Mouse (Mus musculus): ENCODE results near the gene Vezt. TPM values are rescaled to one million over a fixed set of nuclear protein-coding genes. Genes with fewer than 3 reads are reported as not detected.

Vezt gene
- polyA plus RNA-seq, 1 experiment from 2014 or later, result 45.9 TPM

- no peak overlapping the region for H3K4me3 ChIP-seq (ENCODE audit: low read depth, low read length)
- no peaks in the 10 kb centered on the region for H3K36me3 ChIP-seq (ENCODE audit: control insufficient read depth, insufficient read depth, low read length)
- no peak overlapping the region for H3K27ac ChIP-seq (ENCODE audit: low read depth, low read length)
- no peaks in the 10 kb centered on the region for H3K9me3 ChIP-seq (ENCODE audit: control insufficient read depth, low read length)
- H3K4me2 ChIP-seq, result no peak overlapping the region
- no peak overlapping the region for H3K9ac ChIP-seq (ENCODE audit: low read length)
- H3K27me3 ChIP-seq (ENCODE audit: control insufficient read depth, insufficient read depth, low read length), result no peaks in the 10 kb centered on the region
- 42% methylated on average over 11 of the region's 11 CpGs for WGBS
- no peaks in the 10 kb centered on the region for H3K4me1 ChIP-seq (ENCODE audit: control insufficient read depth, insufficient read depth, low read length)
- ATAC-seq (ENCODE audit: low FRiP score), result no peak
- DNase-seq (ENCODE audit: low spot score, missing footprints), result peak; percentile 79
These were observed 119.9 kb downstream of the Vezt start for GRCm38 (mm10) chr10:93915531-93916275.

- Histone ChIP-seq H3K4me1 (ENCODE audit: control insufficient read depth, insufficient read depth, low read length) (no peaks in the 10 kb centered on the region), H3K4me3 (ENCODE audit: low read depth, low read length) (no peak overlapping the region), H3K36me3 (ENCODE audit: control insufficient read depth, insufficient read depth, low read length) (no peaks in the 10 kb centered on the region), H3K4me2 (no peak overlapping the region), H3K27ac (ENCODE audit: low read depth, low read length) (no peak overlapping the region), H3K27me3 (ENCODE audit: control insufficient read depth, insufficient read depth, low read length) (no peaks in the 10 kb centered on the region), H3K9ac (ENCODE audit: low read length) (no peak overlapping the region), H3K9me3 (ENCODE audit: control insufficient read depth, low read length) (no peaks in the 10 kb centered on the region)
- ATAC-seq (ENCODE audit: low FRiP score) (no peak), DNase-seq (ENCODE audit: low spot score, missing footprints) (peak; percentile 39)
- WGBS, result 76% methylated on average over 5 of the region's 5 CpGs
These were observed 122.1 kb downstream of the Vezt start for GRCm38 (mm10) chr10:93913525-93913924.

GRCm38 (mm10) chr10:93912917-93913316, 122.7 kb downstream of the Vezt start:
- no peak for ATAC-seq (ENCODE audit: low FRiP score)
- WGBS, result 79% methylated on average over 1 of the region's 1 CpGs
- H3K9me3 ChIP-seq (ENCODE audit: control insufficient read depth, low read length), result no peaks in the 10 kb centered on the region

GRCm38 (mm10) chr10:93912136-93912855, 123.3 kb downstream of the Vezt start:
- H3K9ac ChIP-seq (ENCODE audit: low read length), result no peak overlapping the region
- WGBS, result 84% methylated on average over 5 of the region's 5 CpGs
- DNase-seq (ENCODE audit: low spot score, missing footprints) (no peak), ATAC-seq (ENCODE audit: low FRiP score) (no peak)
- H3K4me2 ChIP-seq, result no peak overlapping the region
- no peak overlapping the region for H3K4me3 ChIP-seq (ENCODE audit: low read depth, low read length)
- no peaks in the 10 kb centered on the region for H3K4me1 ChIP-seq (ENCODE audit: control insufficient read depth, insufficient read depth, low read length)
- H3K27ac ChIP-seq (ENCODE audit: low read depth, low read length), result no peak overlapping the region
- H3K36me3 ChIP-seq (ENCODE audit: control insufficient read depth, insufficient read depth, low read length), result no peaks in the 10 kb centered on the region
- no peaks in the 10 kb centered on the region for H3K27me3 ChIP-seq (ENCODE audit: control insufficient read depth, insufficient read depth, low read length)
- no peaks in the 10 kb centered on the region for H3K9me3 ChIP-seq (ENCODE audit: control insufficient read depth, low read length)

More at GRCm38 (mm10) chr10:93912917-93913316, 122.7 kb downstream of the Vezt start:
- H3K4me3 ChIP-seq (ENCODE audit: low read depth, low read length), result no peak overlapping the region
- no peak overlapping the region for H3K4me2 ChIP-seq
- no peaks in the 10 kb centered on the region for H3K27me3 ChIP-seq (ENCODE audit: control insufficient read depth, insufficient read depth, low read length)
- H3K27ac ChIP-seq (ENCODE audit: low read depth, low read length), result no peak overlapping the region
- no peaks in the 10 kb centered on the region for H3K4me1 ChIP-seq (ENCODE audit: control insufficient read depth, insufficient read depth, low read length)
- H3K9ac ChIP-seq (ENCODE audit: low read length), result no peak overlapping the region
- DNase-seq (ENCODE audit: low spot score, missing footprints), result no peak
- no peaks in the 10 kb centered on the region for H3K36me3 ChIP-seq (ENCODE audit: control insufficient read depth, insufficient read depth, low read length)

- 80% methylated on average over 5 of the region's 5 CpGs for WGBS
- Histone ChIP-seq H3K4me2 (no peak overlapping the region), H3K27ac (ENCODE audit: low read depth, low read length) (no peak overlapping the region), H3K27me3 (ENCODE audit: control insufficient read depth, insufficient read depth, low read length) (no peaks in the 10 kb centered on the region), H3K4me1 (ENCODE audit: control insufficient read depth, insufficient read depth, low read length) (no peaks in the 10 kb centered on the region), H3K9me3 (ENCODE audit: control insufficient read depth, low read length) (no peaks in the 10 kb centered on the region), H3K36me3 (ENCODE audit: control insufficient read depth, insufficient read depth, low read length) (no peaks in the 10 kb centered on the region), H3K4me3 (ENCODE audit: low read depth, low read length) (no peak overlapping the region), H3K9ac (ENCODE audit: low read length) (no peak overlapping the region)
- ATAC-seq (ENCODE audit: low FRiP score) (no peak), DNase-seq (ENCODE audit: low spot score, missing footprints) (no peak)
These were observed 124.3 kb downstream of the Vezt start for GRCm38 (mm10) chr10:93911326-93911725.

GRCm38 (mm10) chr10:93909811-93910446, 125.7 kb downstream of the Vezt start:
- no peak for ATAC-seq (ENCODE audit: low FRiP score)
- Histone ChIP-seq H3K27me3 (ENCODE audit: control insufficient read depth, insufficient read depth, low read length) (no peaks in the 10 kb centered on the region), H3K4me2 (no peak overlapping the region), H3K9me3 (ENCODE audit: control insufficient read depth, low read length) (no peaks in the 10 kb centered on the region), H3K9ac (ENCODE audit: low read length) (no peak overlapping the region), H3K4me3 (ENCODE audit: low read depth, low read length) (no peak overlapping the region), H3K4me1 (ENCODE audit: control insufficient read depth, insufficient read depth, low read length) (no peaks in the 10 kb centered on the region), H3K36me3 (ENCODE audit: control insufficient read depth, insufficient read depth, low read length) (no peaks in the 10 kb centered on the region), H3K27ac (ENCODE audit: low read depth, low read length) (no peak overlapping the region)
- WGBS, result 76% methylated on average over 5 of the region's 5 CpGs
- DNase-seq (ENCODE audit: low spot score, missing footprints), result no peak

- H3K4me3 ChIP-seq (ENCODE audit: low read depth, low read length), result no peak overlapping the region
- H3K27ac ChIP-seq (ENCODE audit: low read depth, low read length), result no peak overlapping the region
- no peak overlapping the region for H3K4me2 ChIP-seq
- H3K9me3 ChIP-seq (ENCODE audit: control insufficient read depth, low read length), result no peaks in the 10 kb centered on the region
- H3K27me3 ChIP-seq (ENCODE audit: control insufficient read depth, insufficient read depth, low read length), result no peaks in the 10 kb centered on the region
- WGBS, result 96% methylated on average over 1 of the region's 1 CpGs
- no peak overlapping the region for H3K9ac ChIP-seq (ENCODE audit: low read length)
- H3K4me1 ChIP-seq (ENCODE audit: control insufficient read depth, insufficient read depth, low read length), result no peaks in the 10 kb centered on the region
- ATAC-seq (ENCODE audit: low FRiP score) (no peak), DNase-seq (ENCODE audit: low spot score, missing footprints) (no peak)
- no peaks in the 10 kb centered on the region for H3K36me3 ChIP-seq (ENCODE audit: control insufficient read depth, insufficient read depth, low read length)
These were observed 126.6 kb downstream of the Vezt start for GRCm38 (mm10) chr10:93909015-93909414.

- Histone ChIP-seq H3K27me3 (ENCODE audit: control insufficient read depth, insufficient read depth, low read length) (no peaks in the 10 kb centered on the region), H3K27ac (ENCODE audit: low read depth, low read length) (no peak overlapping the region), H3K4me3 (ENCODE audit: low read depth, low read length) (no peak overlapping the region), H3K4me2 (no peak overlapping the region), H3K36me3 (ENCODE audit: control insufficient read depth, insufficient read depth, low read length) (no peaks in the 10 kb centered on the region), H3K9me3 (ENCODE audit: control insufficient read depth, low read length) (no peaks in the 10 kb centered on the region), H3K4me1 (ENCODE audit: control insufficient read depth, insufficient read depth, low read length) (no peaks in the 10 kb centered on the region), H3K9ac (ENCODE audit: low read length) (no peak overlapping the region)
- no peak for ATAC-seq (ENCODE audit: low FRiP score)
- DNase-seq (ENCODE audit: low spot score, missing footprints), result no peak
- WGBS, result 90% methylated on average over 7 of the region's 7 CpGs
These were observed 127.1 kb downstream of the Vezt start for GRCm38 (mm10) chr10:93908540-93908939.

GRCm38 (mm10) chr10:93907376-93907775, 128.2 kb downstream of the Vezt start:
- Histone ChIP-seq H3K4me2 (no peak overlapping the region), H3K9ac (ENCODE audit: low read length) (no peak overlapping the region), H3K27me3 (ENCODE audit: control insufficient read depth, insufficient read depth, low read length) (no peaks in the 10 kb centered on the region), H3K36me3 (ENCODE audit: control insufficient read depth, insufficient read depth, low read length) (no peaks in the 10 kb centered on the region), H3K4me3 (ENCODE audit: low read depth, low read length) (no peak overlapping the region), H3K9me3 (ENCODE audit: control insufficient read depth, low read length) (no peaks in the 10 kb centered on the region), H3K27ac (ENCODE audit: low read depth, low read length) (no peak overlapping the region), H3K4me1 (ENCODE audit: control insufficient read depth, insufficient read depth, low read length) (no peaks in the 10 kb centered on the region)
- ATAC-seq (ENCODE audit: low FRiP score), result no peak
- WGBS, result 66% methylated on average over 10 of the region's 10 CpGs
- DNase-seq (ENCODE audit: low spot score, missing footprints), result no peak

All from midbrain, embryonic 11.5 days (tissue).